Mouse (Mus musculus) heart, adult 2 months (tissue): Measurements from ENCODE around the gene Cdk12.

Experiments
- CTCF ChIP-seq: fragments of 200-600 bp; IDR thresholded peaks from 2 replicates; pipeline ENCODE4 v1.8.1; 2022; ENCODE audit warnings: antibody characterized with exemption, mild to moderate bottlenecking, moderate library complexity
- EP300 ChIP-seq: fragments of 200-500 bp; IDR thresholded peaks from 2 replicates; pipeline ENCODE4 v1.6.1; 2011; ENCODE audit warnings: low read depth, low read length, control low read depth; ENCODE audit not compliant: insufficient read depth
- POLR2A ChIP-seq: fragments of 200-500 bp; IDR thresholded peaks from 2 replicates; pipeline ENCODE4 v1.6.1; 2011; ENCODE audit warnings: mild to moderate bottlenecking, low read depth, low read length, control low read depth; ENCODE audit not compliant: insufficient read depth

GRCm38 (mm10) chr11:98319944-98320343 lies 117.1 kb downstream of the Cdk12 start:
- TF ChIP-seq POLR2A, result no peak
- TF ChIP-seq CTCF, result no peak
- TF ChIP-seq EP300, result no peak
